Mouse (Mus musculus): ENCODE data around the gene Ncoa4.

DNA sequence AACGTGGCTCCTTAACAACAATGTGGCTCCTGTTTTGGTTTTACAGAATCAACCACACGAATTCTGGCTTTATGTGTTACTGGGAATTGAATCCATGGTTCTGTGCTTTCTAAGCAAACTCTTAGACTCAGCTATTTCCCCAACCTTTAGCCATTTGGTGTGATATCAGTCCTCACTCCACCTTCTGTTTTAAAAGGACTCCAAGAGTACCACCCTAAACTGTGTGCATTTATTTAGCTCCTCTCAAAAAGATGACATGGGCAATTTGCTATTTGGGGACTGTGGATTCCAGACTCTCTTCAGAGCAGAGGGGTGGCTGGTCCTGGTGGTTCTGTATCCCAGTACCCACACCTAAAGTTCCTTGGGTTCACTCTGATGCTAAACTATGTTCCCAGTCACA, 13.1 kb upstream of the Ncoa4 start:
- TF ChIP-seq POLR2AphosphoS5 (IDR thresholded peaks at IDR 0.05; ENCODE audit: borderline replicate concordance, low read depth, low read length): no peak
- no peak for TF ChIP-seq CTCF (IDR thresholded peaks at IDR 0.05 in 2 of 3, conservative IDR thresholded peaks at IDR 0.05 in 1 of 3; ENCODE audit: control insufficient read depth in 1 of 3, insufficient read depth in 1 of 3, low read depth in 2 of 3, low read length in 3 of 3, poor library complexity in 1 of 3, severe bottlenecking in 1 of 3)
- TF ChIP-seq USF1 (IDR thresholded peaks at IDR 0.05; ENCODE audit: low read depth, low read length): no peak
- no peak for TF ChIP-seq NELFE (IDR thresholded peaks at IDR 0.05; ENCODE audit: low read depth, low read length)
- TF ChIP-seq CHD2 (IDR thresholded peaks at IDR 0.05; ENCODE audit: low read length): no peak
- no peak for TF ChIP-seq MYC (IDR thresholded peaks at IDR 0.05; ENCODE audit: low read depth, low read length)
- no peak for TF ChIP-seq ETS1 (IDR thresholded peaks at IDR 0.05; ENCODE audit: low read depth, low read length)
- no peak for TF ChIP-seq ZNF384 (IDR thresholded peaks at IDR 0.05; ENCODE audit: low read depth, low read length)
- no peak for TF ChIP-seq EP300 (IDR thresholded peaks at IDR 0.05; ENCODE audit: low read depth in 1 of 2, low read length in 2 of 2)
- TF ChIP-seq NRF1 (IDR thresholded peaks at IDR 0.05; ENCODE audit: insufficient read depth, low read depth, low read length, poor library complexity, severe bottlenecking): no peak
- TF ChIP-seq RCOR1 (IDR thresholded peaks at IDR 0.05; ENCODE audit: low read depth, low read length): no peak
- no peak for TF ChIP-seq GATA1 (IDR thresholded peaks at IDR 0.05; ENCODE audit: low read depth, low read length)
- TF ChIP-seq POLR2A (IDR thresholded peaks at IDR 0.05; ENCODE audit: control insufficient read depth in 1 of 2, insufficient read depth in 1 of 2, low read depth in 1 of 2, low read length in 2 of 2, poor library complexity in 1 of 2): no peak
- no peak for TF ChIP-seq MAFK (IDR thresholded peaks at IDR 0.05; ENCODE audit: borderline replicate concordance, low read depth, low read length)

Measured in MEL (cell line).